Mouse (Mus musculus) cortical plate, adult 2 months (tissue): ENCODE measurements around the gene Nbeal2. TPM values are rescaled to one million over a fixed set of nuclear protein-coding genes. Genes with fewer than 3 reads are reported as not detected.
A peak's percentile ranks its signal among the peaks of the same experiment; 100 is the strongest.

Experiments used
- H3K27ac ChIP-seq: fragments of 200-500 bp; 2 replicates; pipeline ENCODE4 v1.5.1; 2012; ENCODE audit warnings: low read length, control low read depth, inconsistent platforms; ENCODE audit not compliant: insufficient read depth
- H3K4me1 ChIP-seq: fragments of 200-500 bp; 2 replicates; pipeline ENCODE4 v1.6.1; 2011; ENCODE audit warnings: low read length; ENCODE audit not compliant: control insufficient read depth, insufficient read depth
- H3K4me3 ChIP-seq: fragments of 200-500 bp; 2 replicates; pipeline ENCODE4 v1.5.1; 2011; ENCODE audit warnings: mild to moderate bottlenecking, low read length, control low read depth; ENCODE audit not compliant: insufficient read depth
- CTCF ChIP-seq: fragments of 200-500 bp; IDR thresholded peaks from 2 replicates; pipeline ENCODE4 v1.5.1; 2011; ENCODE audit warnings: mild to moderate bottlenecking, control low read depth, low read length; ENCODE audit not compliant: insufficient read depth; ENCODE audit errors: extremely low read depth
- POLR2A ChIP-seq: fragments of 200-500 bp; IDR thresholded peaks from 2 replicates; pipeline ENCODE4 v1.6.1; 2011; ENCODE audit warnings: mild to moderate bottlenecking, low read length, control low read depth; ENCODE audit not compliant: insufficient read depth; ENCODE audit errors: extremely low read depth
- polyA plus RNA-seq: library from polyadenylated mRNA; depleted of rRNA; stranded (reverse); fragments of >200 nt; gene quantifications from 2 replicates; pipeline ENCODE4 v1.2.3, GENCODE M21; 2012; rRNA removed

Nbeal2 gene
- 10.0 and 10.7 TPM in 2 replicates for polyA plus RNA-seq

DNA sequence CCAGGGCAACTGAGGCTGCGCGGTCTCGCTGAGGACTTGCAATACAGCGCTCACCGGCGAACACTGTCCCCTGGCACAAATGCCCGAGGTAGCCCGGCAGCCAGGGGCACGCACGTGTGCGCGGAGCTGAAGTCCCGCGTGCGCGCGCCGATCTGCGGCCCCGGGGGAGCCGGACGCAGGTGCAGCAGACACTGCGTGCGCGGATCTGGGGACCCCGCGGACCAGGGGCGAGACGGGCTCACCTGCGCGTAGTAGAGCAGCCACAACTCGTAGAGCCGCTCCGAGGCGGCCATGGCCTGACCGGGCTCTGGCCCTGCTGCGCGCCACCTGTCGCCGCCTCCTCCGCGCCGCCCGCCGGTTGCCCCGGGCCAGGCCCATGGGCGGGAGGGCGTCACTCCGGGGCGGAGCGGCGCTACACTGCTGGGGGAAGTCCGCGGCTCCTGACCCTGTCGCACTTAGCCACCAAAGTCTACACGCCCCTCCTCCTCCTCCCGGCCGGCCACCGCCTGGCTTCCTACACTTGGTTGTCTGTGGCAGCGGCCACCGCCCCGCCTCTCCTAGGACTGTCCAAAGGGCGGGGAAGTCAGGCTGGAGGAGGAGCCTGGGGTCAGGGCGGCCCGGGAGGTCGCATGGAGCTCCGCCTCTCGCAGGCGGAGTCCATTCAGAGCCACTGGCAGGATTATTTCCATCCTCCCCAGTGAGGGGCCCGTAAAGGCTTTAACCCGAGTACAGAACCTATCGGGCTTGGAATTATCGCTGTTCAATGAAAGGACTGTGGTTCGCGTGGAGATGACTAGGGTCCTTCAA, at the start of gene Nbeal2:
Nbeal2 (minus strand) TSS at position 507 of the 807 bp plus-strand sequence.
- H3K4me3 ChIP-seq, result peak within 1 kb of the TSS; percentile 62
- H3K27ac ChIP-seq, result peak within 1 kb of the TSS; percentile 19; the same call in 1 of the 2 replicates
- H3K4me1 ChIP-seq, result peaks cover 9% of the 10 kb centered on the region
- TF ChIP-seq CTCF (no peak), POLR2A (0 out of 2 replicates have a peak, but pooled peaks have one; percentile 13)

DNA sequence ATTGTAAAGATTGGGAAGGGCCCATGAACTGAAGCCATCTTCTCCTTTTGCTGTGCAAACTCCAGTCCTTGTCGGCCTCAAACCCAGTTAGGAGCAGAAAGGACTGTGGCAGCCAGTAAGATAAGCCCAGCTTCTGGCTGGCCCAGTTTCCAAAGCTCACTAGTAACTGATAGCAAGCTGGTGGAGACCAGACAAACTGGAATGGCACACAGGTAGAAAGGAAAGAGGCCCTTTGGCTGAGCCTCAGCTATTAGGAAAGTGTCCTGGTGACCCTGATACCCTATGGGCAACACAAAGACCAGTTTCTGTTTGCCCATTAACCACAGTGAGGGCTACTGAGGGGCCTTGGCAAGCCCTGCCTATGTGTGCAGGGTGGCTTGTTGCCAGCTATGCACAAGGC, 48.9 kb upstream of the Nbeal2 start:
- Histone ChIP-seq H3K4me3 (no peak overlapping the region), H3K4me1 (no peaks in the 10 kb centered on the region), H3K27ac (no peak overlapping the region)
- TF ChIP-seq CTCF (no peak), POLR2A (no peak)

DNA sequence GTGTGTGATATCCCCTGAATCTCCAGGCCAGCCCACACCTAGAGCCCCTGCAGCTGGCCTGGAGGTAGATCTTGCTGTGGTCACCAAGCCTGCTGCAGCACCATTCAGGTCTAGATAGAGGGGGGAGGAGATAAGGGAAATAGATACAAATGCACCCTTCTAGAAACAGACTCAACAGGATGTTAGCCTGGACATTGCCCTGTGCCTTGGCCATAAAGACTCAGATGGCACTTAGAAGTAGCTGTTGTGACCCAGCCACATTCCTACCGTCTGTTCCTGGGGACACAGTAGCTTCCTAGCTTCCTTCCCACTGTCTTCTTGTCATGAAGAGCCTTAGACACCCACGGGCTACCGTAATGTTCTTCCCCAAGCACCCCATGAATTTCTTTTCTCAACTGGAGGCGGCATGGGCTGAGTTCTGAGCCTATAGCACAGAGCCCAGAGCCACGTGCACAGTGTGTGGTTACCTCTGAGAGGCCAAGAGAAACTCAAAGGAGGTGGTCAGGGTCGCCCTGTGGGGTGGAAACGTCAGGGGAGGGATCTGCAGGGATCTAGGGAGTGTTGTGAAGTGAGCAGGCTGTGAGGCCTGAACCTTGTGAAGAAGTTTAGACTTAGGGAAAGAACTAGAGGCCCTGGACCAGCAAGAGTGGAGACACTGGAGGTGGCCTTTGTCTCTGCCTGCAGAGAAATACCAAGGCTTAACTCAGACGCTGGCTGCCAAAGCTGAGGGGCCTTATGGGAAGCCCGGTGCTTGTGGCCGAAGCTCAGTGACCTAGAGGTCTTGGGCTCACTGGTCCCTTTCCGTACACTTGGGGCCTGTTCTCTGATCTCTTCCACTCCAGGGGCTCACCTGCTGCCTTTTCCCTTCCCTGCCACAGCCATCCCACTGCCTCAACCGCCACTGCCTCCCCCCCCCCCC, 47.4 kb upstream of the Nbeal2 start:
- H3K4me3 ChIP-seq, result no peak overlapping the region
- no peaks in the 10 kb centered on the region for H3K4me1 ChIP-seq
- H3K27ac ChIP-seq, result no peak overlapping the region
- TF ChIP-seq CTCF (no peak), POLR2A (no peak)

DNA sequence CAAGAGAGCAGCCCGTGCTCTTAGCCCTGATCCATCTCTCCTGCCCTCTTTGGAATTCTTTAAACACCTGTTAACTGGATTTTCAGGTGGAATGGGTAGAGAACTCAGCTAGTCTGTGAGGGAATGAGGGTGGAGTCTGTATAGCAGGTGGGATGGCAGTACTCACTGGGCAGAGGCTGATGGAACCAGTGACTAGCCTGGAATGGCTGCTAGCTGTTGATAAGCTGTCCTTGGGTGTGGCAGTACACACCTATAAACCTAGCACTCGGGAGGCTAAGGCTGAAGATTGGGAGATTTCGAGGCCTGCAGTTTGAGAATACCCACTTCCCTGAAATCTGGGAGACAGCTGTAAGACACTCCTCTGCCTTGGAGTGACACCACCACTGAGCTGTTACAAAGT, 45.6 kb upstream of the Nbeal2 start:
- no peak overlapping the region for H3K4me3 ChIP-seq
- TF ChIP-seq CTCF (no peak), POLR2A (no peak)
- H3K27ac ChIP-seq, result no peak overlapping the region
- no peaks in the 10 kb centered on the region for H3K4me1 ChIP-seq

DNA sequence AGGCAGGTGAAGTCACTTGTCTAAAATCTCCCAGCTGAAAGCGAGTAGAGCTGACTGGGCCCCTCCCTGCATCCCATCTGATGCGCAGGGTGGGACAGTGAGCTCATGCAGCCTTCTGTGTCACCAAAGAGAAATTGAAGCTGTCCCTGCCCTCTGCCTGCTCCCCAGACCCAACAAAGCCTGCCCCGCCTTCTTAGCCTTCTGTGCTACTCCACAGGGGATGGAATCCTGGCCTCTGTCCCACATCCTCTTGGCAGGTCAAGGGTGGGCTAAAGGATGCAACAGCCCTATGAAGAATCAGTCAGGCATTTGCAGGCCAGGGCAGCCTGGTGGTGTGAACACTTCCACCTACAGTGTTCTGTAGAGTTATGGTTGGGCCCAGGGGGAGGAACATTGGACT, 43.5 kb upstream of the Nbeal2 start:
- no peaks in the 10 kb centered on the region for H3K4me1 ChIP-seq
- no peak for TF ChIP-seq POLR2A
- TF ChIP-seq CTCF, result no peak
- no peak overlapping the region for H3K4me3 ChIP-seq
- no peak overlapping the region for H3K27ac ChIP-seq

DNA sequence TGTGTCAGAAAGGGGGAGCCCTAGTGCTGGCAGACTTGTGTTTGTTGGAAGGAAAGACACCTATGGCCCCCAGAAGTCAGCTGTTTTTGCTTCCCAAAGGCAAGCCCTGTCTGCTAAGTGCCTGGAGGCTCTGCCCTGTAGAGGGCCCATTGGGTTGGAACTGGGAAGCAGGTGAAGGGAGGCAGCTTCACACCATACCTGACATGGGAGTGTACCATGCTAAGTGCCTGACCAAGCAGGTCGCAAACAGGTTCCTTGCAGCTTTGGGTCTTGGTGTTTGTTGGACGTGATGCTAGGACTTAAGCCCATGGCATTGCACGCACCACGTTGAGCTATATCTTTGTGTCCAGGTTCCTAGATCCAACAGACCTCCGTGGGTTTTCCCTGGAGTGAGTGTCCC, 42.5 kb upstream of the Nbeal2 start:
- Histone ChIP-seq H3K4me3 (no peak overlapping the region), H3K27ac (no peak overlapping the region), H3K4me1 (no peaks in the 10 kb centered on the region)
- TF ChIP-seq CTCF (no peak), POLR2A (no peak)

DNA sequence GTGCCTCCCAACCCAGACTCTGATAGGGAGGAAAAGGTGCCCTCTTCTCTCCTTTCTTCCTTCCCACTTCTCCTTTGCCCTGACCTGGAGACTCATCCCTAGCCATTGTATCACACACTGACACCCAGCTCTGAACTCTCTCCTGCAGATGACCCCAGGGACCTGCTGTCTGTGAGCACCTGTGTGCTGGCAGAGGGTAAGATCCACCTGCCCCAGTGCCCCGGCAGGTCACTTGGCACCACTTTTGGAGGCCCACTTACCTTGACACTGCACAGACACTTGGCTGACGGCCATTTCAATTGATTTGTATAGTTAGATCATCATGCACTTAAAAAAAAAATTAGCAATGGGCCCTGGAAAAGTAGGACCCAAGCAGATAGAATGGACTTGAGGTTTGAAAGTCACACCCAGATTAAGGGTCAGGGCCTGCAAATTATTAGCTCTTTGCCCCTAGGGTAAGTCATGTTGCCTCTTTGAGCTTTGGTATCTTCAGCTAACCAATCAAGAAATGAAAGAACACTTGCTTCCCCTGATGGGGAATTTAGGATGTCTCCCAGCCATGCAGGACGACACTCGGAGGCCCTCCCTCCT, 41.3 kb upstream of the Nbeal2 start:
- Histone ChIP-seq H3K27ac (no peak overlapping the region), H3K4me1 (no peaks in the 10 kb centered on the region), H3K4me3 (no peak overlapping the region)
- TF ChIP-seq POLR2A (no peak), CTCF (no peak)

DNA sequence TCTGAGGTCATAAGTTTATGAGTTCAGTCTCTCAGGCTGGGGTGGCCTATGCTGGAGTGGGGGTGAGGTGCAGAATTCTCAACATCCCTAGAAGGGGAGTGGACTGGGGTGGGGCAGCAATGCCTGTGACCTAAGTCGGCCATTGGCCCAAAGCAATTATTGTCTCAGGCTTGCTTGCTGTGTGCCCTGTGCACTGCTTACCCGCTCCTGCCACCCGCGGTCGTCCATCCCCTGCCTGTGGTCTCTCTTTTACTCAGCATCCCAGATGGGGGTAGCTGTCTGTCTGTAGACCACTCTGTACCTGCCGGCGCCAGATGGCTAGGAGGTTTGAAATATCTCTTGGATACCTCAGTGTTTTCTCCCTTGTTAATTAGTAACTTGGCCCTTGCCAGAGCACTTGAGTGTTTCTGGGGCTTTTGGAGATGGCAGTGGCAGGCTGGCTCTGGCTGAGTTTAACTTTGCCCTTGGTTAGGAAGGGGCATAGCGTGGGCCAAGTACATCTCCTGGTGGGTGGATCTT, 35.4 kb upstream of the Nbeal2 start:
- TF ChIP-seq CTCF (no peak), POLR2A (no peak)

DNA sequence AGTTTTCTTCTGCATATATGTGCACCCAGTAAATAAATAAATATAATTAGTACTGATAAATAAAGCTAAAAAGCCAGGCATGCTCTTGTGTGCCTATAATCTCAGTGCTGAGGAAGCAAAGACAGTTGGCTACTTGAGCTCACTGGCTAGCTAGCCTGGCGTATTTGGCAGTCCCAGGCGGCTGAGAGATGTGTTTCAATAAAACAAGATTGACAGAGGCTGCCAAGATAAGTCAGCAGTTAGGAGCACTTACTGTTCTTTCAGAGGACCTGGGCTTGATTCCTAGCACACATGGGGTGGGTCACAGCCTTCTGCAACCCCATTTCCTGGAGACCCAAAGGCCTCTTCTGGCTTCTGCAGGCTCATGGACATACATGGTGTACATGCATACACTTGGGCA, 33.9 kb upstream of the Nbeal2 start:
- Histone ChIP-seq H3K4me3 (no peak overlapping the region), H3K27ac (no peak overlapping the region), H3K4me1 (peaks cover 15% of the 10 kb centered on the region)
- TF ChIP-seq CTCF (no peak), POLR2A (no peak)

More for the DNA sequence above, 35.4 kb upstream of the Nbeal2 start:
- Histone ChIP-seq H3K4me3 (no peak overlapping the region), H3K27ac (no peak overlapping the region), H3K4me1 (peaks cover 6% of the 10 kb centered on the region)
